Mouse (Mus musculus): ENCODE results near the gene Hoxd12.

The Hoxd12 gene

DNA sequence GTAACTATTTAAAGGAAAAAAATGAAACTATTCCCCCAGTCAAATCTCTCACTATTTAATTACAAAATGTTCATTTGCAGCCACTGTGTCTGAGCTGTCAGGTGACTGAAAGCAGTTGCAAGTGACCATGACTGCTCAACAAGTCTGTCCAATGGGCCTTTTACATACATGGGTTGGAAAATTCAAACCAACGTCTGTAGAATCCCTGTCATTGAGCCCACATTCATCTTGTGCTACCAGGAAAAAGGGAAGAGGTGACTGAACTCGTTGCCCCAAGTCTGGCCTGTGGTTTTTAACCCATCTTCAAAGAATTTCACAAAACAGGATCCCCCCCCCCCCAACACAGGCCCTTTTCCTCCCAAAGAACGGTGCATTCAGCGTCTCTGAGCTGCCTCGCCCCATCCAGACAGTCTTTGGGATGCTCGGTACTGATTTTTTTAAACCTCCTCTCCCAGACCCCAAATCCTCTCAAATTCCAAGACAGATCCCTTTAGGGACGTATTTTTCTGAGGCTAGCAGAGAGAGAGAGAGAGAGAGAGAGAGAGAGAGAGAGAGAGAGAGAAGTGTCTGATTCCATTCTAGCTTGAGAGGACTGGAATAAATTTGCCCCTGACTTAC lies 21.1 kb downstream of the Hoxd12 start:
- no peak for DNase-seq (ENCODE audit: low spot score)

GRCm38 (mm10) chr2:74696442-74697335 lies 21.9 kb downstream of the Hoxd12 start:
- DNase-seq (ENCODE audit: low spot score), result no peak

- DNase-seq (ENCODE audit: low spot score), result no peak
Observed at GRCm38 (mm10) chr2:74697567-74698121, 22.8 kb downstream of the Hoxd12 start, which contains the start of gene Hoxd9. Gene Hoxd9, plus strand, starts transcription at chr2:74697727.

GRCm38 (mm10) chr2:74698201-74699052 lies 23.6 kb downstream of the Hoxd12 start:
- no peak for DNase-seq (ENCODE audit: low spot score)

GRCm38 (mm10) chr2:74699053-74699430 lies 24.2 kb downstream of the Hoxd12 start:
- no peak for DNase-seq (ENCODE audit: low spot score)

- no peak for DNase-seq (ENCODE audit: low spot score)
Observed at GRCm38 (mm10) chr2:74699664-74700545, 25.1 kb downstream of the Hoxd12 start.

DNA sequence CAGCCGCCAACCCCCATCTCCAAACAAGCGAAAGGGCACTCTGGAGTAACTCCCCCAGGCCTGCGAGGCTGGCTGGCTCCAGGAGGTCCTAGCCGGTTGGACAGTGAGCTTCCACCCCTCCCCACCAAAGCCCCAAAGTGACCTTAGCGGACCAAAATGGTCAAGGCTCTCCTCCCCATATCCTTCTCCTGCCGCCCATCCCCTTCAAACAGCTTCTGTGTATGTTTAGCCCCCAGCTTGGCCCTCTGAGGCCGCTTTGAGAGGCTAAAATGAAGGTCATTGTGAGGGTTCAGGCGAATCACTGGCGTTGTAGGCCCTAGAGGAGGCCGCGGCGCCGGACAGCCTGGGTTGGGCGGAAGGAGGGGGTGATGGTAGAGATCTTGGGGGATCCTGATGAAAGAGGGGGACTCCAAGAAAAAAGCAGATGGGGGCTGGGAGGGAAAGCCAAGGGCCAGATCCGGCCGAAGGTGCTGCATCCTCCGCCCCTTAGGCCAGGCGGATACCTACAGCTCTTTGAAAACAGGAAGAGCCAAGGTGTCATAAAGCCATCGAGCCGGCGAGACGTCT lies 25.8 kb downstream of the Hoxd12 start:
- DNase-seq (ENCODE audit: low spot score), result no peak

- peak; percentile 66 for DNase-seq (ENCODE audit: low spot score)
Observed at GRCm38 (mm10) chr2:74701949-74702819, 27.4 kb downstream of the Hoxd12 start.

DNA sequence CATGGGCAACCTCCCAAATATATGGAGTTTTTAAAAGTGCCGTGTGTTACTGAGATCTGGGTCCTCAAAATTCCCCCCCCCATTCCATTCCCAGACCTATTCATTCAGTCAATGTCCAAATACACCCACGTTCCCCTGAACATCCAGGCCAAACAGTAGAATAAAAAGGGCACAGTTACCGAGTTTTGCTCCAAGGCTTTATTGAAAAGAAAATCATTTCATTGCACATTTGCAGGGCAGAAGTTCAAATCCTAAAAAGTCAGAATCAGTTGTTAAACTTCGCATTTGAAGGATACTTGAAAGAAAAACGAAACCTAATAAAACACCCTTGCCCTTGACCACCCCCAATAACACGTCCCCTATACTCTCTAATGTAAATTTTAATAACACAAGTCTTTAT lies 28.0 kb downstream of the Hoxd12 start:
- no peak for DNase-seq (ENCODE audit: low spot score)

GRCm38 (mm10) chr2:74703317-74703716 lies 28.5 kb downstream of the Hoxd12 start:
- no peak for DNase-seq (ENCODE audit: low spot score)

GRCm38 (mm10) chr2:74703720-74704392 lies 29.0 kb downstream of the Hoxd12 start:
- no peak for DNase-seq (ENCODE audit: low spot score)

DNA sequence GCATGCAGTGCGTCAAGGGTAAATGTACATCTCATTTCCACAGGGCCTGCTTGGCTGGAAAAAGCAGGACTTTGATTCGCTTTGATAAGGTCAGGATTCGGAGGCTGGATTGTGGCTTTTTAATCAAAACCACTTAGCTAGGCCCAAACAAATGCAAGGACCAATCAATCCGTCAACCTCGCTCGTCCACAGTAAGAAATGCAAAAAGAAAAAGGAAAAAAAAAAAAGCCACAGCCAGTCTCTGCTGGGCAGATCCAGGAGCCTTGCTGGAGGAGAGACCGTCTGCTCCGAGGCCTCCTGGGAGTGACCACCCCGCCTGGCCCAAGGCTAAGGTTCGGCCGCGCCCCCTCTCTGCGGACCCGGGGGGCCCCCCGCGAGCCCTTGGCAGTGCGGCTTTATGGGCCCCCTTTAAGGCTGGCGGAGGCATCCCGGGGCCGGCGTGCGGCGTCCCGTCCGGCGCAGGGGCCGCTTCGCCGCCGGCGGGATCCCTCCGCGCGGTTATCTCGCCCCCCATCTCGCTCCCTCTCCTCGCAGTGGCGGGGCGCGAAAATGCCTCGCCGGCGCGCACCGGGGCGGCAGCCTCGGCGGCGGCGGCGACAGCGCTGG lies 29.7 kb downstream of the Hoxd12 start, which contains the start of gene Hoxd8:
Gene Hoxd8 (plus strand): TSS at position 223 of the 606 bp plus-strand sequence.
- DNase-seq (ENCODE audit: low spot score), result no peak

GRCm38 (mm10) chr2:74704999-74705466 lies 30.2 kb downstream of the Hoxd12 start:
- no peak for DNase-seq (ENCODE audit: low spot score)

DNA sequence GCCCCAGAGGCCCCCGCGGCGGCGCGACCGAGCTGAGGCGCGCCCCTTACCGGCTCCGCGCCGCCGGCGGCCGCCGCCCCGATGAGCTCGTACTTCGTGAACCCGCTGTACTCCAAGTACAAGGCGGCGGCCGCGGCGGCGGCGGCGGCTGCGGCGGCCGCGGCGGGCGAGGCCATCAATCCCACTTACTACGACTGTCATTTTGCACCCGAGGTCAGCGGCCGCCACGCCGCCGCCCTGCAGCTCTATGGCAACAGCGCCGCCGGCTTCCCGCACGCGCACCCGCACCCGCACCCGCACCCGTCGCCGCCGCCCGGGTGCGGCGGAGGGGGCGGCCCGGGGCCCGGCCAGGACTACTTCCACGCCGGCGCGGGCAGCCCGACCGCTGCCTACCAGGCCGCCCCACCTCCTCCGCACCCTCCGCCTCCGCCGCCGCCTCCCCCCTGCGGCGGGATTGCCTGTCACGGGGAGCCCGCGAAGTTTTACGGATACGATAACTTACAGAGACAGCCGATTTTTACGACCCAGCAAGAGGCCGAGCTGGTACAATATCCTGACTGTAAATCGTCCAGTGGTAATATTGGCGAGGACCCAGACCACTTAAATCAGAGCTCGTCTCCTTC lies 30.8 kb downstream of the Hoxd12 start:
- DNase-seq (ENCODE audit: low spot score), result no peak

DNA sequence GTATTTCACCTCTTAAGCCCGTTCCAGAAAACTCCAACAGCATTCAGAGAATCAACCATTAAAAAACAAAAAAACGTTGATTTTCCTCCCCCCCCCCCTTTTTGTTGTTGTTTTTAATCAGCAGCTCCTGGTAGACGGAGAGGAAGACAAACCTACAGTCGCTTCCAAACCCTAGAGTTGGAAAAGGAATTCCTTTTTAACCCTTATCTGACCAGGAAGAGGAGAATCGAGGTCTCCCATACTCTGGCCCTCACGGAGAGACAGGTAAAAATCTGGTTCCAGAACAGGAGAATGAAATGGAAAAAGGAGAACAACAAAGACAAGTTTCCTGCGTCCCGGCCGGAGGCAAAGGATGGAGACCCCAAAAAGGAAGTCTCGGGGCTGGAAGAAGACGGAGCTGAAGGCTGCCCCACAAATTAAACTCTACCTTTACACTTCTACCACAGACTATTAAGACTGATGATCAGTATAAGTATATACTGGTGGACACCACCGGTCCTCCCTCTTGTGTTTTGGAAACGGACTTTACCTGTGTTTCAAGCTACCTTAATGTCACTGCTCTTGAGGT lies 31.7 kb downstream of the Hoxd12 start:
- no peak for DNase-seq (ENCODE audit: low spot score)

GRCm38 (mm10) chr2:74707599-74707998 lies 32.8 kb downstream of the Hoxd12 start:
- DNase-seq (ENCODE audit: low spot score), result no peak

GRCm38 (mm10) chr2:74708676-74709075 lies 33.9 kb downstream of the Hoxd12 start:
- no peak for DNase-seq (ENCODE audit: low spot score)
